Mouse (Mus musculus) lung, adult 2 months (tissue): ENCODE data around the gene Scd2.

Source experiments
- CTCF ChIP-seq: fragments of 200-500 bp; IDR thresholded peaks from 2 replicates; pipeline ENCODE4 v1.5.1; 2011; ENCODE audit warnings: mild to moderate bottlenecking, low read length, control low read depth; ENCODE audit not compliant: insufficient read depth
- POLR2A ChIP-seq: fragments of 200-500 bp; IDR thresholded peaks from 2 replicates; pipeline ENCODE4 v1.6.1; 2011; ENCODE audit warnings: low read depth, mild to moderate bottlenecking, control low read depth, low read length, borderline replicate concordance; ENCODE audit errors: extremely low read depth

DNA sequence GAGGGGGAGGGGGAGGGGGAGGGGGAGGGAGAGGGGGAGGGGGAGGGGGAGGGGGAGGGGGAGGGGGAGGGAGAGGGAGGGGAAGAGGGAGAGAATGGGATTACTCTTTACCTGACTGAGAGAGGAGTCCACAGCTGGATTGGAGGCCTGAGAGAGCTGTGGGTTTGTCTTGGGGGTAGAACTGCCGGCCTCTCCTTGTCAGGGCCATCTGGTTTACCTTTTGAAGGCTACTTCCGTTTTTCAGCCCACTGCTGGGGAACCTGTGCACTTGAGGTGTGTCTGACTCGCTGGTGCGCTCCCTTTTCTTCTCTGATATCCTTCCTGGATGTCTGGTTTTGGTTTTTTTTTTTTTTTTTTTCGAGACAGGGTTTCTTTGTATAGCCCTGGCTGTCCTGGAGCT is 23.9 kb downstream of the Scd2 start:
- TF ChIP-seq CTCF: no peak
- no peak for TF ChIP-seq POLR2A
